Mouse (Mus musculus) bone marrow, adult 2 months (tissue): Measurements from ENCODE around the gene Mindy2.

Experiments
- CTCF ChIP-seq: fragments of 200-500 bp; IDR thresholded peaks from 2 replicates; pipeline ENCODE4 v1.5.1; 2011; ENCODE audit warnings: low read length, control low read depth; ENCODE audit not compliant: control insufficient read depth, insufficient read depth
- POLR2A ChIP-seq: fragments of 200-500 bp; IDR thresholded peaks from 2 replicates; pipeline ENCODE4 v1.6.1; 2011; ENCODE audit warnings: low read depth, mild to moderate bottlenecking, control low read depth, low read length, borderline replicate concordance; ENCODE audit not compliant: control insufficient read depth

- TF ChIP-seq POLR2A (no peak), CTCF (no peak)
These were observed 94.1 kb downstream of the Mindy2 start for GRCm38 (mm10) chr9:70562825-70563224.
